In the genomic region with DNA sequence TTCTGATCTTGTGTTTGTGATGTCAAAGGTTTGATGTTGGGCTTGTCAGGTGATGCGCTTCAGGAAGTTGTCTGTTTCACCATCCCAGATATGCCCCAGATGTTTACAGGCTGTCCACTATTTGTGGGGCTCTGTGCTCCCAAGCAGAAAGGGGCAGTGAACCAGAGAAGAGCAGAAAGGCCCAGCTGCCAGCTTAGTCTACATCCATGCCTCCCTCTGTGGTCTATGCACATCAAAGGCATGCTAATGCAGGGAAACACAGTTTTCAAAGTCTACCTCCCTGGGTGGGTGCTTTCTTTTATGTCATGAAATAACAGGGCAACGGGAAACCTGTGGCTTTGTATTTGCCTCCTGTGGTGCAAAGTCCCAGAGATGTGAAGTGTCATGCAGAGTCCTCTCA, we compare ENCODE assay signal across 18 mouse cellular contexts. TPM values are rescaled to one million over a fixed set of nuclear protein-coding genes. Genes with fewer than 3 reads are reported as not detected.
DNase-seq lines count a peak whose midpoint lies in the region; ATAC-seq and TF ChIP-seq lines count a peak whose summit lies in the region.
"Had no signal": no experiment of that assay in that cellular context is flagged by ENCODE, and none has a peak within 500 bp of the region (broad histone marks: within the 10 kb centered on the region; RNA-seq: fewer than 3 reads in every experiment).

No protein-coding gene starts in this region.

- no peak overlapping the region for H3K9ac ChIP-seq in hindbrain, embryonic 14.5 days
- H3K9ac ChIP-seq in hindbrain, postnatal 0 days (replicated peaks; ENCODE audit: low read length), result no peak overlapping the region
- H3K9ac ChIP-seq: embryonic facial prominence, embryonic 13.5 days had no signal

- no peaks in the 10 kb centered on the region for H3K4me1 ChIP-seq in hindbrain, embryonic 14.5 days (replicated peaks; ENCODE audit: control insufficient read depth, insufficient read depth, low read length)
- no peaks in the 10 kb centered on the region for H3K4me1 ChIP-seq in hindbrain, postnatal 0 days (ENCODE audit: insufficient read depth, low read length)

- no peak for TF ChIP-seq CTCF in hindbrain, postnatal 0 days (IDR thresholded peaks at IDR 0.05; ENCODE audit: low read depth)
- TF ChIP-seq CTCF in gastrocnemius, adult 2 months (IDR thresholded peaks at IDR 0.05), result no peak

- WGBS in hindbrain, embryonic 14.5 days, result 36% methylated on average over 2 of the region's 2 CpGs
- 28% methylated on average over 2 of the region's 2 CpGs for WGBS in hindbrain, postnatal 0 days

- no peak overlapping the region for H3K4me3 ChIP-seq in hindbrain, embryonic 14.5 days (replicated peaks; ENCODE audit: low read length)
- H3K4me3 ChIP-seq in hindbrain, postnatal 0 days (ENCODE audit: low read length), result no peak overlapping the region
- no peak overlapping the region for H3K4me3 ChIP-seq in gastrocnemius, adult 2 months
- H3K4me3 ChIP-seq: embryonic facial prominence, embryonic 13.5 days; layer of hippocampus, adult 2 months had no signal

- H3K27ac ChIP-seq in hindbrain, embryonic 14.5 days, result 0 out of 2 replicates have a peak overlapping the region, but pooled peaks have one; percentile 5
- H3K27ac ChIP-seq in hindbrain, postnatal 0 days, result no peak overlapping the region
- H3K27ac ChIP-seq in gastrocnemius, adult 2 months, result no peak overlapping the region
- H3K27ac ChIP-seq: embryonic facial prominence, embryonic 13.5 days; layer of hippocampus, adult 2 months; stomach, postnatal 0 days had no signal

- no peak overlapping the region for H3K4me2 ChIP-seq in hindbrain, embryonic 14.5 days (replicated peaks)
- no peak overlapping the region for H3K4me2 ChIP-seq in hindbrain, postnatal 0 days (ENCODE audit: low read depth, low read length)
- H3K4me2 ChIP-seq: embryonic facial prominence, embryonic 13.5 days; liver, embryonic 11.5 days had no signal

- DNase-seq in hindbrain, embryonic 14.5 days (ENCODE audit: low spot score), result no peak
- DNase-seq in hindbrain, postnatal 0 days (ENCODE audit: low spot score), result no peak
- DNase-seq in thymus, postnatal 25 days, result peak; percentile 3
- DNase-seq in thymus, postnatal 36 days, result no peak
- DNase-seq in embryo, embryonic 10.5 days (ENCODE audit: low spot score), result peak; percentile 42
- DNase-seq in splenic B cell, adult 2 months (ENCODE audit: low read depth, low spot score), result peak; percentile 49
- no peak for DNase-seq in gastrocnemius, adult 2 months
- DNase-seq: cerebellum, adult 2 months; heart, postnatal 10 days; lung, postnatal 14 days; right cerebral cortex, postnatal 25 days had no signal

- ATAC-seq in hindbrain, embryonic 14.5 days (ENCODE audit: low FRiP score), result no peak
- ATAC-seq in hindbrain, postnatal 0 days, result no peak
- ATAC-seq in granulocyte monocyte progenitor cell, adult 5-6 weeks (replicated peaks; ENCODE audit: poor library complexity, severe bottlenecking), result no peak
- ATAC-seq: intestine, embryonic 16.5 days had no signal

- H3K27me3 ChIP-seq in hindbrain, embryonic 14.5 days (ENCODE audit: control insufficient read depth, insufficient read depth, low read length), result no peaks in the 10 kb centered on the region
- H3K27me3 ChIP-seq in hindbrain, postnatal 0 days (ENCODE audit: insufficient read depth, low read length), result no peaks in the 10 kb centered on the region
- H3K27me3 ChIP-seq in splenic B cell, adult 2 months (ENCODE audit: control insufficient read depth, insufficient read depth, low read length, poor library complexity, severe bottlenecking), result no peaks in the 10 kb centered on the region
- H3K27me3 ChIP-seq: embryonic facial prominence, embryonic 13.5 days had no signal

- intact Hi-C loops in gastrocnemius, adult 2 months (cut with DNase I), result no loop called here

- no peaks in the 10 kb centered on the region for H3K36me3 ChIP-seq in hindbrain, embryonic 14.5 days (replicated peaks; ENCODE audit: control insufficient read depth, insufficient read depth)
- no peaks in the 10 kb centered on the region for H3K36me3 ChIP-seq in hindbrain, postnatal 0 days (ENCODE audit: insufficient read depth, low read length)
- H3K36me3 ChIP-seq in splenic B cell, adult 2 months (ENCODE audit: control insufficient read depth, insufficient read depth, low read length, poor library complexity, severe bottlenecking), result no peaks in the 10 kb centered on the region
- H3K36me3 ChIP-seq: embryonic facial prominence, embryonic 13.5 days had no signal

- no peaks in the 10 kb centered on the region for H3K9me3 ChIP-seq in hindbrain, embryonic 14.5 days (ENCODE audit: control insufficient read depth, low read length)
- H3K9me3 ChIP-seq in hindbrain, postnatal 0 days (ENCODE audit: low read length), result no peaks in the 10 kb centered on the region; the same call in 1 of the 2 replicates
- H3K9me3 ChIP-seq: embryonic facial prominence, embryonic 13.5 days had no signal

RNA-seq across cellular contexts. Expression of gene Lipc, which starts 35.2 kb away (rescaled TPM):
- polyA plus RNA-seq in hindbrain, embryonic 14.5 days (2014; fragmentation: Nextera tagmentation; extraction: Ambion mirVana), result 0.11 and 0.12 TPM in 2 replicates
- total RNA-seq in hindbrain, postnatal 0 days (2014; rRNA removed), result not detected in 2 replicates
- 0.10 and 0.19 TPM in 2 replicates for polyA plus RNA-seq in hindbrain, postnatal 0 days (2015; fragmentation: Nextera tagmentation; extraction: Ambion mirVana)
- not detected in 2 replicates for total RNA-seq in granulocyte monocyte progenitor cell, adult 5-6 weeks (2014; fragmentation: Nextera tagmentation)
- total RNA-seq in granulocyte monocyte progenitor cell, adult 5-6 weeks (2017), result not detected in 2 replicates
- total RNA-seq in gastrocnemius, adult 2 months (2021), result not detected
- total RNA-seq: monocyte, adult 5-6 weeks had no signal

Comparison
In these comparisons a context has a peak if more than half of its experiments do, and no peak if none do; other contexts are left out.
1. DNase-seq: peak in thymus, postnatal 25 days (single experiment), embryo, embryonic 10.5 days (single experiment) and splenic B cell, adult 2 months (single experiment); none in hindbrain, embryonic 14.5 days (single experiment), hindbrain, postnatal 0 days (single experiment), thymus, postnatal 36 days (0 of 2) and gastrocnemius, adult 2 months (single experiment).